Mouse (Mus musculus) G1E-ER4 (cell line): ENCODE results near the gene Cuta. TPM values are rescaled to one million over a fixed set of nuclear protein-coding genes. Genes with fewer than 3 reads are reported as not detected.

Experiments used
- GATA1 ChIP-seq: IDR thresholded peaks from one replicate; pipeline ENCODE4 v1.8.0; 2012; ENCODE audit warnings: low read length, inconsistent platforms
- polyA plus RNA-seq: library from polyadenylated mRNA; stranded (reverse); fragments of >175 nt; gene quantifications from 2 replicates; pipeline ENCODE4 v1.2.3, GENCODE M21; 2012

Cuta gene
- polyA plus RNA-seq, 1 experiment: 473 TPM

GRCm38 (mm10) chr17:26945824-26946495 is 6.6 kb upstream of the Cuta start:
- no peak for TF ChIP-seq GATA1

- no peak for TF ChIP-seq GATA1
Measured at GRCm38 (mm10) chr17:26941841-26942570, 2.6 kb upstream of the Cuta start.

- no peak for TF ChIP-seq GATA1
Measured at GRCm38 (mm10) chr17:26941031-26941789, 1.8 kb upstream of the Cuta start, which contains the start of gene Syngap1. Syngap1 (plus strand) TSS chr17:26941253.

- TF ChIP-seq GATA1: no peak
Measured at GRCm38 (mm10) chr17:26939973-26940300, 568 bp upstream of the Cuta start.

- TF ChIP-seq GATA1: no peak
Measured at GRCm38 (mm10) chr17:26938731-26939130, 638 bp downstream of the Cuta start.

- TF ChIP-seq GATA1: no peak
Measured at GRCm38 (mm10) chr17:26937883-26938695, 1.3 kb downstream of the Cuta start.

GRCm38 (mm10) chr17:26936921-26937695 is 2.3 kb downstream of the Cuta start:
- TF ChIP-seq GATA1: no peak

- no peak for TF ChIP-seq GATA1
Measured at GRCm38 (mm10) chr17:26936453-26936852, 2.9 kb downstream of the Cuta start.

GRCm38 (mm10) chr17:26935027-26935426 is 4.3 kb downstream of the Cuta start:
- no peak for TF ChIP-seq GATA1

GRCm38 (mm10) chr17:26933885-26934827 is 5.2 kb downstream of the Cuta start:
- no peak for TF ChIP-seq GATA1

GRCm38 (mm10) chr17:26933419-26933818 is 6.0 kb downstream of the Cuta start:
- TF ChIP-seq GATA1: no peak

- no peak for TF ChIP-seq GATA1
Measured at GRCm38 (mm10) chr17:26932839-26933398, 6.5 kb downstream of the Cuta start, which contains the start of gene Phf1. Phf1 (plus strand) TSS chr17:26933052.

GRCm38 (mm10) chr17:26918343-26918742 is 21.0 kb downstream of the Cuta start:
- no peak for TF ChIP-seq GATA1
